Mouse (Mus musculus) embryonic stem cell, embryonic (primary cell): ENCODE measurements around the gene Cblb.

Experiments
- CTCF ChIA-PET, 4 experiments: fragments of 300-600 bp in 2 of 4; fragments of 350-600 bp in 2 of 4; sonication (Branson Sonifier 250); formaldehyde crosslinking; loops; one replicate each; lab custom pipeline; 2022; ENCODE audit warnings: inconsistent platforms in 2 of 4; lab: Charles Lee
- POLR2A ChIA-PET, 4 experiments: fragments of 300-600 bp in 2 of 4; fragments of 350-600 bp in 2 of 4; sonication (Branson Sonifier 250); formaldehyde crosslinking; loops; one replicate each; lab custom pipeline; 2022; ENCODE audit warnings: antibody characterized with exemption in 4 of 4, inconsistent platforms in 1 of 4; lab: Charles Lee

Cblb gene

DNA sequence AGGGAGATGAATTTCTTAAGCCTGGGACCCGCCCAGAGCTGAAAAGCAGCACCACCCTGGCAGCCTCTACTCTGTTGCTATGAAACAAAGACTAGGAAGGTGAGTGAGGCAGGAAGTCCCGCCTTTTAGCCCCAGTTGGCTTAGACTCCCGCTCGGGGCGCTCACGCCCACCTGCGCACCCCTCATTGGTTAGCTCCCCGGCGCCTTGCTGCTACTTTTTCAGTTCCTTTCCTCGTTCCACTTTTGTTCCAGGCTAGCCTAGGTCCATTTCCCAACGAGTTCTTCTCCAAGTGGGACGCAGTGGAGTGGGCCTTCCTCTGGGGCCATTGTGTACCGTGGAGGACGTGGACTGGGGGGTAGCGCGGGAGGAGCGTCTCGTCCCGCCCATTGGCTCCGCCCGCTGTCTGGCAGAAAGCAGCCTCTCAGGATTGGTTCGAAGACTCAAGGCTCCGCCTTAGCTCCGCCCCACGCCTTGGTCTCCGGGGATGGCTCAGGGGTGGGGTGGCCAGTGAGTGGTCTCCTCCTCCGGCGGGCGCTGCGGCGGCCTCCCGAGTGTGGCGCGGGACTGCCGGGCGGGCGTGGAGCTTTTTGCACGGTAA is at the start of gene Cblb:
TSS of gene Cblb (plus strand) at position 135 of the 599 bp plus-strand sequence.
- POLR2A ChIA-PET: interaction anchor here in 3 of 4 experiments (0.6 to 2.3 kb wide), 24 partner anchors 9 to 152 kb away, joined by 3 to 16 read pairs (median 4); no protein-coding TSS in a partner anchor
- CTCF ChIA-PET: no interaction called here

- POLR2A ChIA-PET: no interaction called here
- CTCF ChIA-PET: no interaction called here
Observed at GRCm38 (mm10) chr16:51985436-51985835, 45.6 kb upstream of the Cblb start.

DNA sequence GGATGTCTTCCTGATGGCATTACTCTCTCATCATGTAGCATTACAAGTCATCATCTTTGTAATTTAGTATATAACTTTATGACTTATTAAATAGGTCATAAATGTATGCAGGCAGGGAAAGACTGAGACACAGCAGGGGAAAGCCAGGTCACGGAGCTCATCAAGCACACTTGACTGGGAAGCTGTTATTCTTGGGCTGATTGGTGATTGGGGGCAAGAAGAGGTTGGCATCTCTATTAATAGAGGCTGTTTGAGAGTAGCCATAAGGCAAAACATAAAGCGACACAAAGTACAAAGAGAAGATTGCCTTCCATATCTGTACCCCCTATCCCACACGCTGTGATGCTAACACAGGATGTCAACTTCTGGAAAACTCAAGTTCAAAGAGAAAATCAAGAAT is 44.8 kb upstream of the Cblb start:
- POLR2A ChIA-PET: no interaction called here
- CTCF ChIA-PET: no interaction called here

DNA sequence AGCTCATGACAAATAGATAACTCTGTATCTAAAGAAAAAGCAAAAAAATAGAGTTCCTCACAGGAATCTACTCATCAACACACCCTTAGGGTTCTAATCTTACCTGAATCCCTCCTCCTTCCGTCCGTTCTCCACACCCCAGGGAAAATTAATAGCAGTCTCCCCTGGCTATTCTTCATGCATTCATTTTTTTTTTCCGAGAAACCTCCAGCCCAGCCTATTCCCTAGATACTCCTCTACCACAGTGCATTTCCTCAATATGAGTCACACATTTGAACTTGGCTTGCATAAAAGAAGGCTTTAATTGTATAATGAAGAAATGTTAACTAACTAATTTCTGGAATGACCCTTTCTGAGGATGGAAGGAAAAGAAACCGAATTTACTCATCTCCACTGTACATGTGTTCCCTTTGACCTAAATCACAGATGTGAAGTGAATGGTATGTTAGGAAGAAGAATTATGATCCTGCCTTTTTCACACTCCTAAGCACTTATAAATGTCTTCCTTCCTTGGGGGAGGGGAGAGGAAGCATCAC is 43.9 kb upstream of the Cblb start:
- CTCF ChIA-PET: no interaction called here
- POLR2A ChIA-PET: no interaction called here

GRCm38 (mm10) chr16:51988027-51988426 is 43.0 kb upstream of the Cblb start:
- ChIA-PET POLR2A (no interaction called here), CTCF (no interaction called here)

- ChIA-PET POLR2A (no interaction called here), CTCF (no interaction called here)
Observed at GRCm38 (mm10) chr16:51989259-51989658, 41.8 kb upstream of the Cblb start.

DNA sequence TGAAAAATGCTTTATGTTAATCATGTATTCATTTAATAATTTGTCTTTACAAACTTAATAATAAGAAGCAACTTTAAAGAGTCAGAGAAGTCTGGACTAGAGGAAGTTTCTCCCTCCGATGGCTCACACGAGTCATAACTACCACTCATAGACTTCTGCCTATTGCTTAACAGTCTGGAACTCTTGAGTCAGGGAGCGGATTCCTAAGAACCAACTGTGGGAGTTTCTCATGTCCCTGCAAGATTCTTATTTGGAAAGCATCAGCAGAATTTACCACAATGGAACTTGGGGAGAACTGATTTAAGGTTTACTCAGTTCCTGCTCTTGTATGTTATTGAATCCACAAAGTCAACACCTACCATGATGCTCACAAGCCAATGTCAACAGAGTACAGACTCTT is 31.0 kb upstream of the Cblb start:
- POLR2A ChIA-PET: no interaction called here
- CTCF ChIA-PET: no interaction called here

GRCm38 (mm10) chr16:52000801-52001200 is 30.2 kb upstream of the Cblb start:
- CTCF ChIA-PET: no interaction called here

GRCm38 (mm10) chr16:52007006-52007405 is 24.0 kb upstream of the Cblb start:
- POLR2A ChIA-PET: no interaction called here
- CTCF ChIA-PET: no interaction called here

More at GRCm38 (mm10) chr16:52000801-52001200, 30.2 kb upstream of the Cblb start:
- POLR2A ChIA-PET: no interaction called here

DNA sequence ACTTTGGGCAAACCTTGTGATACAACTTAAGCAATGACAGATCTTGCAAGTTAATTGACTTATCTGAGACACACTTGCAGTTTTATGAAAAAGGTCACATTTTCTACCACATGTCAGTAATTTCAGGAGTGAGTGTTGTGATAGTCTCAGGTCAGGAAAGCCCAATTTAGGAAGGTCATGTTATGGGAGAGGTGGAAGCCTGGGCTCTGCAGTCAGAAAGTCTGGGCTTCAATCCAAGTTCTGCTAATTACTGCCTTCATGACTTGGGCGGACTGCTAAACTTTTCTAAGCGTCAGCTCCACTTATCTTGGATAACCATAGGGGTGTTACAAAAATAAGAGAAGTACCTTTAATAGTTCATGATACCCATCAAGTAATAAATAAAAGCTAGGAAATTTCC is 22.6 kb upstream of the Cblb start:
- ChIA-PET CTCF (no interaction called here), POLR2A (interaction anchor here in 1 of 4 experiments (0.8 kb wide), 1 partner anchor 23 kb away, joined by 4 read pairs; the partner anchor contains the start of gene Cblb)

DNA sequence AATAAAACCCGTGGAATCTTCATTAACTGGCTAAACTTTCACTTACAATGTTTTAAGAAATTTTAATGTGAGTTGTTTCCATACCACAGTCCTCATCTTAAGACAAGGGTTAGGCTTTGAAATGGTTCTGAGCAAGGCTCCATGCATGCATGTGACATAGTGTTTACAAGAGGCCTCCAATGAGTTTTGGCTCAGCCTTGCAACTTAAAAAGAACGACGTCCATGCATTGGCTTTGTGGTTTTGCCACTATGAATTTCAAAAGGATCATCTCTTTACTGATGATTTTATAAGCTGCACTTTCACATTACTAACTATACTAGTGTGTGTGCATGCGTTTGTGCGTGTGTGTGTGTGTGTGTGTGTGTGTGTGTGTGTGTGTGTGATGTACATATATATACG is 21.6 kb upstream of the Cblb start:
- CTCF ChIA-PET: no interaction called here
- POLR2A ChIA-PET: no interaction called here

GRCm38 (mm10) chr16:52012984-52013383 is 18.0 kb upstream of the Cblb start:
- POLR2A ChIA-PET: no interaction called here

GRCm38 (mm10) chr16:52013812-52014211 is 17.2 kb upstream of the Cblb start:
- ChIA-PET POLR2A (no interaction called here), CTCF (no interaction called here)

More at GRCm38 (mm10) chr16:52012984-52013383, 18.0 kb upstream of the Cblb start:
- CTCF ChIA-PET: no interaction called here

DNA sequence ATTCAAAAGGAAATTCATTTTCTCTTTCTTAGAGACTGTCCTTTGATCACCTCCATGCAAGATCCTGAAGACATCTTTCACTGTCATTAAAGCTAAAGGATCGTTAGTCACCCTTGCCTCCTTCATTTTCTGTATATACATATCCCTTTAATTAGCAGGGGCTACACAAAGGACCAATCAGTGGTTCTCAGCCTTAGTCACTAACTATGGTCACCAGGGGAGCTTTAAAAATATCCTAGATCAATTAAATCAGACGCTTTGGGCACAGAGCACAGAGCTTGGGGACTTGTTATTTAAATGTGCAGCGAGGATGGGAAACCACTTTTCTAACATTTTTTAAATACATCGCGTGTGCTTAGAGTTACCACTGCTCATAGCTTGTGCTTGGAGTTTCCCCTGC is 7.6 kb upstream of the Cblb start:
- CTCF ChIA-PET: no interaction called here

GRCm38 (mm10) chr16:52027326-52027725 is 3.7 kb upstream of the Cblb start:
- CTCF ChIA-PET: no interaction called here

More for the DNA sequence above, 7.6 kb upstream of the Cblb start:
- POLR2A ChIA-PET: no interaction called here

DNA sequence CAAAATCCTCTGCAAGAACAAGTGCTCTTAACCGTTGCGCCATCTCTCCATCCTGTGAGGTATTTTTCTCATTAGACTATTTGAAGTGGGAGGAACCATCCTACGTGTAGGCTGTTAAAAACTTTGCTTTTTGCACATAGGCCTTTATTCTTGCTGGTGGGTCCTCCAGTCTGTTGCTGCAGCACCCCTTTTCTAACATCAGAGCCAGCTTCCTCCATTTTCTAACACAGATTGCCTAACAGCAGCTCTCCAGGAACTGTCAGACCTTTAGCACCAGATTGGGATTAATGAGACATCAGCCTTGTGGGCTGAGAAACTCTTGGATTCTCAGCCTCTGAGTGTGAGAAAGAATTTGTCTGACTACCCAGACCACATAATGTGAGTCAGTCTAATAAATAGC is 2.0 kb upstream of the Cblb start:
- POLR2A ChIA-PET: no interaction called here
- CTCF ChIA-PET: interaction anchor here in 1 of 4 experiments (0.6 kb wide), 1 partner anchor 1084 kb away, joined by 4 read pairs; no protein-coding TSS in a partner anchor

More at GRCm38 (mm10) chr16:52027326-52027725, 3.7 kb upstream of the Cblb start:
- POLR2A ChIA-PET: no interaction called here

GRCm38 (mm10) chr16:52031712-52032251 is 757 bp downstream of the Cblb start:
- ChIA-PET CTCF (no interaction called here), POLR2A (interaction anchor here in 3 of 4 experiments (0.6 to 2.3 kb wide), 25 partner anchors 9 to 607 kb away, joined by 3 to 16 read pairs (median 4); no protein-coding TSS in a partner anchor)

DNA sequence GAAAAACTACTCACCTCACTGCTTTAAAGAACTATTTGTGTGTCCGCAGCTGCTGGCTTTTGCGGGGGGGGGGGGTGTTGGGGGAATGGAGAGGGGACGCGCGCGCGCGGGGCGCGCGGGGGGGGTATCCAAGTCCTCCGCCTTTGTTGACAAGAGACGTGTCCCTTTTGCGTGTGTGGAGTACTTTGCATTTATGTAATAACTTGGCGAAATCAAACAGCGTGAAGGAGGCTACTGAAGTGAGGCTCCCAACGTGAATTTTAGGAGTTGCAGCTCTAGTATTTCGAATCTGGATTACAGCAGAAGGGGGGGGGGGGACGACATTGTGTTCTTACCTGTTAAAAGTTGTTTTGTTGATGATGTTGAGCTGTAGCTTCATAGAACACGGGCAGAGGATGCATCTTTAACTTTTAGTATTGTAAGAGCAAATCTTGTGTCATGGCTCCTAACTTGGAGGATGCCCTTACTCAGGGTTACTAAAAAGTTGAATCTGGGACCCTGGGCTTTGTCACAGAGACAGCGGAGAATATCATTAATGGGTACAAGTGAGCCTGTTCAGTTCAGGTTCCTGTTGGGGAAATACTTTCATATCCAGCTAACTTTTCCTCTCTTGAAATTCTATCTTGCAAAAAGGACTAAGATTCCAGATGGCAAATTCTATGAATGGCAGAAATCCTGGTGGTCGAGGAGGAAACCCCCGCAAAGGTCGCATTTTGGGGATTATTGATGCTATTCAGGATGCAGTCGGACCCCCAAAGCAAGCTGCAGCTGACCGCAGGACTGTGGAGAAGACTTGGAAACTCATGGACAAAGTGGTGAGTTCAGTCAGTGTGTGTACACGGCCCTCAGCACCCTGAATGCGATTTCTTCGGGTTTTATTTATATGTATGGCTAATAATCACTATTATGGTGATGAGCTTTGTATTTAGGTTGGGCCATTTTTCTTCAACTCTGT is 1.6 kb downstream of the Cblb start:
- ChIA-PET POLR2A (interaction anchor here in 3 of 4 experiments (0.6 to 2.3 kb wide), 13 partner anchors 10 to 606 kb away, joined by 3 to 16 read pairs (median 4); no protein-coding TSS in a partner anchor), CTCF (no interaction called here)
